Mouse (Mus musculus) heart, embryonic 16.5 days (tissue): ENCODE results near the gene Odf2l. TPM values are rescaled to one million over a fixed set of nuclear protein-coding genes. Genes with fewer than 3 reads are reported as not detected.

Experiments
- ATAC-seq: fragments of 200-750 bp; cut with Nextera tagmentation; replicated peaks from 2 replicates; pipeline ENCODE4 v1.8.0; 2017; ENCODE audit warnings: moderate number of reproducible peaks; ENCODE audit not compliant: insufficient read depth, low FRiP score; ENCODE audit errors: extremely low read depth
- H3K27ac ChIP-seq: fragments of 300-500 bp; sonication (generic); 2 replicates; pipeline ENCODE4 v1.5.1; 2014; ENCODE audit warnings: mild to moderate bottlenecking, low read length, control low read depth, moderate library complexity
- H3K27me3 ChIP-seq: fragments of 300-500 bp; sonication (generic); 2 replicates; pipeline ENCODE4 v1.6.1; 2014; ENCODE audit warnings: low read length, mixed read lengths; ENCODE audit not compliant: control insufficient read depth, insufficient read depth
- H3K36me3 ChIP-seq: fragments of 300-500 bp; sonication (generic); 2 replicates; pipeline ENCODE4 v1.6.1; 2014; ENCODE audit not compliant: control insufficient read depth, insufficient read depth
- H3K4me1 ChIP-seq: fragments of 300-500 bp; sonication (generic); 2 replicates; pipeline ENCODE4 v1.6.1; 2014; ENCODE audit warnings: low read length, mixed read lengths; ENCODE audit not compliant: control insufficient read depth, insufficient read depth
- H3K4me2 ChIP-seq: fragments of 300-500 bp; sonication (generic); 2 replicates; pipeline ENCODE4 v1.6.1; 2014; ENCODE audit warnings: low read depth, mild to moderate bottlenecking, control low read depth, low read length
- H3K4me3 ChIP-seq: fragments of 300-500 bp; sonication (generic); 2 replicates; pipeline ENCODE4 v1.5.1; 2014; ENCODE audit warnings: mild to moderate bottlenecking, control low read depth, low read length
- H3K9ac ChIP-seq: fragments of 300-500 bp; sonication (generic); 2 replicates; pipeline ENCODE4 v1.6.1; 2014; ENCODE audit warnings: low read length, control low read depth
- H3K9me3 ChIP-seq: fragments of 300-500 bp; sonication (generic); replicated peaks from 2 replicates; pipeline ENCODE4 v1.6.1; 2016; ENCODE audit warnings: low read length; ENCODE audit not compliant: control insufficient read depth
- WGBS: fragments of 180-500 bp; shearing (Covaris S2); extraction: QIAGEN DNeasy Blood & Tissue Kit; methylation state at CpG from one replicate; pipeline ENCODE4 v1.1.7; 2014; 5-methylcytosine and 5-hydroxymethylcytosine counted together
- polyA plus RNA-seq: library from polyadenylated mRNA; unstranded; fragments of >200 nt; fragmentation: Nextera tagmentation; extraction: Ambion mirVana; gene quantifications from 2 replicates; pipeline ENCODE4 v1.2.1, GENCODE M21; 2015

Gene Odf2l
- polyA plus RNA-seq, 1 experiment from 2014 or later: 11.3 TPM

GRCm38 (mm10) chr3:145151092-145151491 lies 32.7 kb downstream of the Odf2l start:
- no peak for ATAC-seq
- Histone ChIP-seq H3K4me1 (no peaks in the 10 kb centered on the region), H3K4me3 (no peak overlapping the region), H3K9ac (no peak overlapping the region), H3K27ac (no peak overlapping the region), H3K36me3 (peaks cover 7% of the 10 kb centered on the region; the same call in 1 of the 2 replicates), H3K9me3 (no peaks in the 10 kb centered on the region), H3K4me2 (no peak overlapping the region), H3K27me3 (no peaks in the 10 kb centered on the region)
- 88% methylated on average over 7 of the region's 7 CpGs for WGBS

DNA sequence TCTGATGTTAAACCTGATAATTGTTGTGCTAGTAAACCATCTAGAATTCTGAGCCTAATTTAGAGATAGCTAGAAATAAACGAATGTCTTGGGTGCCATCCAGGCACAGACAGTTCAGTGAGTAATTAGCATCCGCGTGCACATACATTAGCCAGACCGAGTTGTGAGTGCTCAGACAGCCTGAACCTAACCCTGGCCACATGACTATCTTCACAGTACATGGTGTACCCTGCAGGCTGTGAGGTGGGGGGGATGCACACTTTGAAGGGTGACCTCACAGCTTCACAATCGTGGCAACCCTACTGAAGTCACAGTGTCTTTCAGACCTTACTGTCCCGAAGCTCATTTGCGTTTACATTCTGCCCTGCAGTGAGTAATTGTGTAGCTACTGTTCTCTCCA lies 33.5 kb downstream of the Odf2l start:
- Histone ChIP-seq H3K9ac (no peak overlapping the region), H3K4me2 (no peak overlapping the region), H3K4me1 (no peaks in the 10 kb centered on the region), H3K27me3 (no peaks in the 10 kb centered on the region), H3K27ac (no peak overlapping the region), H3K36me3 (peaks cover 7% of the 10 kb centered on the region; the same call in 1 of the 2 replicates), H3K4me3 (no peak overlapping the region), H3K9me3 (no peaks in the 10 kb centered on the region)
- WGBS: 74% methylated on average over 7 of the region's 7 CpGs
- ATAC-seq: no peak

DNA sequence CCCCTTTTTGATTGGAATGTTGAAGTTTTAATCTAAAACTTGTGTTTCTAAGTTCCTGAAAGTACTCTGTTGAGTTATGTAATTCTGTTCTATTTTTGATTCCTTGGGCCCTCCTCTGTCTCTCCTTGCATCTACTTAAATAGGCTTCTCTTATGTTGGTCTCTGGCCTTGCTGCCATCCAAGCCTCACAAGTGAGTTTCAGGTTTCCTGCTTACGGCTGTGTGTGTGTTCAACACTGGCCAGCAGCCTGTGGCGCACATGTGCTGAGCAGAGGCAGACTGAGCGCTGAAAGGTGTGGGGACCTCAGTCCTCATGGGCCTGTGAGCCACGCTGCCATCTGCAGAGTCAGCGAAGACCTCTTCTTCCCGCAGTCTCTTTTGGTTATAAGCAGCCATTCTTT lies 38.5 kb downstream of the Odf2l start:
- Histone ChIP-seq H3K4me2 (no peak overlapping the region), H3K4me3 (no peak overlapping the region), H3K36me3 (peaks cover 4% of the 10 kb centered on the region; the same call in 1 of the 2 replicates), H3K9ac (no peak overlapping the region), H3K4me1 (no peaks in the 10 kb centered on the region), H3K27me3 (no peaks in the 10 kb centered on the region), H3K27ac (no peak overlapping the region), H3K9me3 (0 out of 2 replicates have a peak, but pooled peaks cover 2% of the 10 kb centered on the region)
- no peak for ATAC-seq
- 83% methylated on average over 6 of the region's 6 CpGs for WGBS

- H3K4me3 ChIP-seq: no peak overlapping the region
- H3K27me3 ChIP-seq: no peaks in the 10 kb centered on the region
- no peak for ATAC-seq
- H3K4me1 ChIP-seq: no peaks in the 10 kb centered on the region
- H3K9ac ChIP-seq: no peak overlapping the region
- H3K9me3 ChIP-seq: peaks cover 2% of the 10 kb centered on the region; the same call in 1 of the 2 replicates
- H3K27ac ChIP-seq: no peak overlapping the region
- WGBS: 78% methylated on average over 3 of the region's 3 CpGs
- no peak overlapping the region for H3K4me2 ChIP-seq
- peaks cover 4% of the 10 kb centered on the region; the same call in 1 of the 2 replicates for H3K36me3 ChIP-seq
These were observed 40.1 kb downstream of the Odf2l start for GRCm38 (mm10) chr3:145158441-145158840.

GRCm38 (mm10) chr3:145166741-145167140 lies 48.4 kb downstream of the Odf2l start:
- Histone ChIP-seq H3K4me1 (no peaks in the 10 kb centered on the region), H3K36me3 (no peaks in the 10 kb centered on the region), H3K27ac (no peak overlapping the region), H3K9ac (no peak overlapping the region), H3K9me3 (no peaks in the 10 kb centered on the region; the same call in 1 of the 2 replicates), H3K4me2 (no peak overlapping the region), H3K27me3 (no peaks in the 10 kb centered on the region), H3K4me3 (no peak overlapping the region)
- no peak for ATAC-seq
- 89% methylated on average over 11 of the region's 11 CpGs for WGBS

- H3K27ac ChIP-seq: no peak overlapping the region
- H3K27me3 ChIP-seq: no peaks in the 10 kb centered on the region
- 76% methylated on average over 5 of the region's 5 CpGs for WGBS
- H3K4me3 ChIP-seq: no peak overlapping the region
- H3K9me3 ChIP-seq: no peaks in the 10 kb centered on the region
- no peaks in the 10 kb centered on the region for H3K4me1 ChIP-seq
- no peak for ATAC-seq
- no peaks in the 10 kb centered on the region for H3K36me3 ChIP-seq
- no peak overlapping the region for H3K4me2 ChIP-seq
- H3K9ac ChIP-seq: no peak overlapping the region
These were observed 49.4 kb downstream of the Odf2l start for GRCm38 (mm10) chr3:145167766-145168165.

DNA sequence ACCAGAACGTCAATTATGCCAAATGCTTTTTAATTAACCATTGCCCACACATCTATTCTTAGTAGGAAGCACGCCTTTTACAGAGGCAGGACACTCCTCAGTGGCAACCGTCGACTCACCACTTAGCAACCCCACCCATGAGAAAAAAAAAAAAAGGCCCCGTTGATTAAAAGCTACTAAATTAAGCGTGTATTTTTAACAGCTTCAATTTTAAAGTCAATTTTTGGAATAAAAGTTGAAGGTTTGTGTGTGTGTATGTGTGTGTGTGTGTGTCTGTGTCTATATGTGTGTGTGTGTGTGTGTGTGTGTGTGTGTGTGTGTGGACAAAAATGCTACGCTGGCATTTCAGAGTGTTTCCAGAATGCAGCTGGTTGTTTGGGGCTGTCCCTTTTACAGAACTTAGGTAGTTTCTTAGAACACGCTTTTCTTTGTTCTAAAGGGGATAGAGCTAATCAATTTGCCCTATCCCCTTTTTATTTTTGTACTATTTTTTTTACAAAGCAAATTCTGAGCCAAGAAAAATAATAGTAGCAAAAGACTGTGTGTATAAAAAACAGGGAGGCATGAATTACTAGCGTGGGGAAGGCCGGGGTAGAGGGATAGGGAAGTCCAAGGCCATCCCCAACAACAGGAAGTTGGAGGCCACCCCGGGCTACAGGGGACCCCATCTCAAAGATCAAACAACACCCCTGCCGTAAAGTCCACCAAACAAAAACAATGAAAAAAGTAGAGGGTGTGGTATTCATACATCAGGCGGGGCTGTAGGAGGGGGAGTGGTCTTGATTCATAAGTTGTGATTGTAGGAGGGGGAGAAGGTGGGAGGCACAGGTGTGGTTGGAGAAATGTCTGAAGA lies 50.7 kb downstream of the Odf2l start:
- no peaks in the 10 kb centered on the region for H3K4me1 ChIP-seq
- H3K4me2 ChIP-seq: no peak overlapping the region
- no peaks in the 10 kb centered on the region for H3K27me3 ChIP-seq
- H3K9me3 ChIP-seq: no peaks in the 10 kb centered on the region
- H3K36me3 ChIP-seq: no peaks in the 10 kb centered on the region
- no peak for ATAC-seq
- 69% methylated on average over 13 of the region's 13 CpGs for WGBS
- H3K4me3 ChIP-seq: no peak overlapping the region
- H3K27ac ChIP-seq: no peak overlapping the region
- no peak overlapping the region for H3K9ac ChIP-seq

DNA sequence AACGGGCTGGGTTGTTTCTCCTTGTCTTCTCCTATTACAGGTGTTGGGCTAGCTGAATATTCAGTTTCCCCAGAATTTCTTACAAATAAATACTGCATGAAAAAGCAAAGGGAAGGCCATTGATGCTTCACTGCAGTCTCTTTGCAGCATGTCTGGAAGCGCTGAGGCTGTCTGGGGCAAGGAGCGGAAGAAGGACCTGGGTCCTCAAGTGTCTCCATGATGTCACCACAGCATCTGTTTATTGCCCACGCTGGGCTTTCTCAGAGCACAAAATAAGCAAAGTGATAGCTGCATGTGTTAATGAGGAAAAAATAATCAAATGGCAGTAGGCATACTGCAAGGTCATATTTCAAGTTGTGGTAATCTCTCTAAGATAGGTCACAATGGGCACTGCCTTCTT lies 51.6 kb downstream of the Odf2l start:
- Histone ChIP-seq H3K4me2 (no peak overlapping the region), H3K36me3 (no peaks in the 10 kb centered on the region), H3K4me3 (no peak overlapping the region), H3K4me1 (no peaks in the 10 kb centered on the region), H3K27ac (no peak overlapping the region), H3K9me3 (no peaks in the 10 kb centered on the region), H3K9ac (no peak overlapping the region), H3K27me3 (no peaks in the 10 kb centered on the region)
- 77% methylated on average over 4 of the region's 4 CpGs for WGBS
- no peak for ATAC-seq

GRCm38 (mm10) chr3:145170604-145171389 lies 52.4 kb downstream of the Odf2l start:
- WGBS: 72% methylated on average over 6 of the region's 6 CpGs
- no peak; the same call in 1 of the 2 replicates for ATAC-seq
- Histone ChIP-seq H3K4me3 (no peak overlapping the region), H3K9ac (no peak overlapping the region), H3K9me3 (no peaks in the 10 kb centered on the region), H3K4me2 (no peak overlapping the region), H3K27ac (no peak overlapping the region), H3K36me3 (no peaks in the 10 kb centered on the region), H3K4me1 (no peaks in the 10 kb centered on the region), H3K27me3 (no peaks in the 10 kb centered on the region)
